Mouse (Mus musculus) kidney, adult 2 months (tissue): ENCODE data around the gene Dnajb4.

ENCODE experiments used
- CTCF ChIP-seq: fragments of 200-500 bp; conservative IDR thresholded peaks from 2 replicates; pipeline ENCODE4 v1.5.1; 2011; ENCODE audit warnings: low read depth, mild to moderate bottlenecking, control low read depth, low read length, moderate library complexity, mixed read lengths; ENCODE audit not compliant: insufficient read depth, insufficient read length
- POLR2A ChIP-seq: fragments of 200-500 bp; IDR thresholded peaks from one replicate; pipeline ENCODE4 v1.6.1; 2011; ENCODE audit warnings: low read depth, low read length, control low read depth

- TF ChIP-seq POLR2A (no peak), CTCF (no peak)
Observed at GRCm38 (mm10) chr3:152243304-152243703, 33.2 kb upstream of the Dnajb4 start.
